Mouse (Mus musculus) ES-E14 (cell line): ENCODE measurements around the gene Amer2. TPM values are rescaled to one million over a fixed set of nuclear protein-coding genes. Genes with fewer than 3 reads are reported as not detected.

Experiments
- DNase-seq: peaks from one replicate; pipeline ENCODE4 v3.0.0-alpha.2; 2013; ENCODE audit warnings: low read depth, low spot score
- H3K27ac ChIP-seq: 2 replicates; pipeline ENCODE4 v1.5.1; 2012; ENCODE audit warnings: low read depth, mild to moderate bottlenecking, low read length, moderate library complexity, mixed read lengths; ENCODE audit not compliant: poor library complexity, insufficient read depth, severe bottlenecking
- H3K36me3 ChIP-seq: 2 replicates; pipeline ENCODE4 v1.6.1; 2012; ENCODE audit warnings: mild to moderate bottlenecking, low read length, moderate library complexity, mixed read lengths; ENCODE audit not compliant: control insufficient read depth, poor library complexity, insufficient read depth, severe bottlenecking
- H3K4me1 ChIP-seq, 2 experiments: fragments of 150-350 bp in 1 of 2; sonication (generic) in 1 of 2; 2 replicates each; pipeline ENCODE4 v1.6.1; 2012; ENCODE audit warnings: low read length in 2 of 2, mild to moderate bottlenecking in 1 of 2, mixed read lengths in 1 of 2; ENCODE audit not compliant: control insufficient read depth in 2 of 2, insufficient read depth in 2 of 2, poor library complexity in 1 of 2
- H3K4me3 ChIP-seq, 2 experiments: fragments of 150-350 bp in 1 of 2; sonication (generic) in 1 of 2; 2 replicates each; pipeline ENCODE4 v1.5.1; 2012; ENCODE audit warnings: low read length in 2 of 2, low read depth in 1 of 2, mild to moderate bottlenecking in 1 of 2, mixed read lengths in 1 of 2; ENCODE audit not compliant: insufficient read depth in 1 of 2, poor library complexity in 1 of 2, severe bottlenecking in 1 of 2
- H3K9ac ChIP-seq: 2 replicates; pipeline ENCODE4 v1.6.1; 2012; ENCODE audit warnings: low read depth, mild to moderate bottlenecking, low read length, mixed read lengths; ENCODE audit not compliant: poor library complexity, insufficient read depth, severe bottlenecking
- H3K9me3 ChIP-seq: fragments of 150-350 bp; sonication (generic); 2 replicates; pipeline ENCODE4 v1.6.1; 2012; ENCODE audit warnings: low read depth, mild to moderate bottlenecking, low read length; ENCODE audit not compliant: control insufficient read depth, insufficient read depth
- CHD2 ChIP-seq: IDR thresholded peaks from 2 replicates; pipeline ENCODE4 v1.6.1; 2014; ENCODE audit warnings: mild to moderate bottlenecking, low read depth, low read length, inconsistent platforms
- HCFC1 ChIP-seq: IDR thresholded peaks from 2 replicates; pipeline ENCODE4 v1.6.1; 2012; ENCODE audit warnings: low read length, inconsistent platforms, borderline replicate concordance; ENCODE audit not compliant: insufficient read depth
- MAFK ChIP-seq: IDR thresholded peaks from 2 replicates; pipeline ENCODE4 v1.6.1; 2014; ENCODE audit warnings: mild to moderate bottlenecking, low read depth, low read length, inconsistent platforms; ENCODE audit not compliant: insufficient read depth
- ZC3H11A ChIP-seq: IDR thresholded peaks from 2 replicates; pipeline ENCODE4 v1.6.1; 2012; ENCODE audit warnings: low read depth, mild to moderate bottlenecking, inconsistent platforms, low read length, borderline replicate concordance
- ZNF384 ChIP-seq: IDR thresholded peaks from 2 replicates; pipeline ENCODE4 v1.6.1; 2012; ENCODE audit warnings: low read depth, low read length, inconsistent platforms
- in situ Hi-C, 2 experiments: fragments of 600-800 bp; cut with MboI; formaldehyde crosslinking; loops; one replicate each; pipeline ENCODE4 v1.15.1; 2025; ENCODE audit warnings: low sequenced_read_pairs in 2 of 2, inconsistent platforms in 1 of 2; ENCODE audit not compliant: unreplicated experiment in 2 of 2
- total RNA-seq: library from RNA; depleted of rRNA; stranded (reverse); fragments of 300-350 nt; gene quantifications from 2 replicates; pipeline ENCODE4 v1.2.3, GENCODE M21; 2012; rRNA removed

Gene Amer2
- total RNA-seq, 1 experiment = 0.09 TPM

- TF ChIP-seq CHD2 (no peak), ZC3H11A (no peak)
- no peaks in the 10 kb centered on the region for H3K36me3 ChIP-seq
- H3K4me3 ChIP-seq = no peak overlapping the region
- in situ Hi-C loops = no loop called here
- H3K27ac ChIP-seq = no peak overlapping the region
- DNase-seq = no peak
- no peaks in the 10 kb centered on the region for H3K9me3 ChIP-seq
- no peaks in the 10 kb centered on the region for H3K4me1 ChIP-seq
- H3K9ac ChIP-seq = no peak overlapping the region
Measured at GRCm38 (mm10) chr14:60429513-60429912, 56.5 kb downstream of the Amer2 start.

- no peak overlapping the region for H3K4me3 ChIP-seq
- H3K9ac ChIP-seq = no peak overlapping the region
- no peak for DNase-seq
- no peak overlapping the region for H3K27ac ChIP-seq
- in situ Hi-C loops = no loop called here
- H3K36me3 ChIP-seq = no peaks in the 10 kb centered on the region
- H3K9me3 ChIP-seq = no peaks in the 10 kb centered on the region
- H3K4me1 ChIP-seq = no peaks in the 10 kb centered on the region
- no peak for TF ChIP-seq ZC3H11A
- TF ChIP-seq MAFK = no peak
- TF ChIP-seq ZNF384 = no peak
- TF ChIP-seq HCFC1 = no peak
- no peak for TF ChIP-seq CHD2
Measured at GRCm38 (mm10) chr14:60431515-60431914, 58.5 kb downstream of the Amer2 start.

DNA sequence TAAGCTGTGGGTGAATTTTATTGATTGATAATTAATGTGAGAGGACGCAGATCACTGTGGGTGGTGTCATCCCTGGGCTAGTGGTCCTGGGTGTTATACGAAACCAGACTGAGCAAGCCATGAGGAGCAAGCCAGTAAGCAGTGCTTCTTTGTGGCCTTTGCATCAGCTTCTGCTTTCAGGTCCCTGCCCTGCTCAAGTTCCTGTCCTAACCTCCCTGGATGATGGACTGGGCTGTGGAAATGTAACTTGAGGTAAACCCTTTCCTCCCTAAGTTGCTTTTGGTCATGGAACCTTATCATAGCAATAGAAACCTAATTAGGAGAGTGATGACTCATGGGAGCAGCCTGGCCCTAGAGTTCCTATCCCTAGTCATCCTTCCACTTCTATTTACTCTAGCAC, 59.1 kb downstream of the Amer2 start:
- DNase-seq = no peak
- H3K36me3 ChIP-seq = no peaks in the 10 kb centered on the region
- no peak overlapping the region for H3K27ac ChIP-seq
- no peak overlapping the region for H3K4me3 ChIP-seq
- in situ Hi-C loops = no loop called here
- no peaks in the 10 kb centered on the region for H3K9me3 ChIP-seq
- no peak overlapping the region for H3K9ac ChIP-seq
- H3K4me1 ChIP-seq = no peaks in the 10 kb centered on the region
- TF ChIP-seq ZNF384 (no peak), HCFC1 (no peak), ZC3H11A (no peak), MAFK (no peak), CHD2 (no peak)

GRCm38 (mm10) chr14:60435515-60435914, 62.5 kb downstream of the Amer2 start:
- TF ChIP-seq CHD2 = no peak
- no peak for TF ChIP-seq ZNF384
- no peak for TF ChIP-seq HCFC1
- peak; percentile 71 for TF ChIP-seq MAFK
- TF ChIP-seq ZC3H11A = no peak
- DNase-seq = no peak

DNA sequence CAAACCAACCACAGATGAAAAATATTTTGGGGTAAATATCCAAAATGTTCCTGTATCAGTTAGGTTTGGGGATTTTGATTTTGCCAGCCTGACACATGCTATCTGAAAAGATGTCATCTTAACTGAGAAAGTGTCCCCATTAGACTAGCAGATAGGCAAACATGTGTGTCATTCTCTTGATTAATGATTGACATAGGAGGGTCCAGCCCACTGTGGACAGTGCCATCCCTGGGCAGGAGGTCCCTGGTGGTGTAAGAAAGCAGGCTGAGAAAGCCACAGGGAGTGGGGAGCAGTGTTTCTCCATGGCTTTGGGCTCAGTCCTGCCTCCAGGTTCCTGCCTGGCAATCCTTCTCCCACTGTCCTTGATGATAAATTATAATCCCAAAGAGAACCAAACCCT, 63.3 kb downstream of the Amer2 start:
- in situ Hi-C loops = no loop called here
- Histone ChIP-seq H3K36me3 (no peaks in the 10 kb centered on the region), H3K4me3 (no peak overlapping the region), H3K27ac (no peak overlapping the region), H3K4me1 (no peaks in the 10 kb centered on the region), H3K9ac (no peak overlapping the region), H3K9me3 (no peaks in the 10 kb centered on the region)
- TF ChIP-seq ZNF384 (no peak), MAFK (no peak), ZC3H11A (no peak), HCFC1 (no peak), CHD2 (no peak)
- DNase-seq = no peak

More at GRCm38 (mm10) chr14:60435515-60435914, 62.5 kb downstream of the Amer2 start:
- Histone ChIP-seq H3K4me3 (no peak overlapping the region), H3K9me3 (no peaks in the 10 kb centered on the region), H3K9ac (no peak overlapping the region), H3K4me1 (no peaks in the 10 kb centered on the region), H3K36me3 (no peaks in the 10 kb centered on the region), H3K27ac (no peak overlapping the region)
- in situ Hi-C loops = no loop called here

Other genes starting within 250 kb of the Amer2 start
- 0.62 and 1.1 TPM in 2 replicates for gene Atp8a2, start 176.1 kb upstream of the Amer2 start, total RNA-seq
- not detected in 2 replicates for gene Nupl1, start 121.8 kb upstream of the Amer2 start, total RNA-seq
- gene Gm49336, start 121.8 kb upstream of the Amer2 start, total RNA-seq = 29.6 and 39.4 TPM in 2 replicates
- gene Mtmr6, start 108.0 kb upstream of the Amer2 start, total RNA-seq = 6.5 and 8.4 TPM in 2 replicates